Mouse (Mus musculus): ENCODE data around the gene A930004D18Rik.

DNA sequence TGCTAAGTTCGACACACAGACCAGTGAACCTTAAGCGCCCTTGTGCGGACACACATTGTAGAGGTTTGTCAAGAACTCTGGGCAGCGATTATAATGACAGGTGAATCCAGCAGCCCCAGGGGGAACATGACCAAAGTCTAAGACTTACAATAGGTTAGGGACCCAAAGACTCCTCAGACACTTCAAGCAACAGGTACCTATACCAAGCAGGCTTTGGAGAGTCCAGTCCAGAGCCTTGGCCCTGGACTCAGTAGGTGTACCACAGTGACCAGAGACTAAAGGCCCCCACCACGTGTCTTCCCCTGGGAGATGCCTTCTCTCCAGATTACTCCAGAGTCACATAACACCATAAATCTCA lies 5.0 kb downstream of the A930004D18Rik start:
- no peak for TF ChIP-seq TAL1 (IDR thresholded peaks at IDR 0.05; ENCODE audit: low read length)
- TF ChIP-seq GATA1 (IDR thresholded peaks at IDR 0.05; ENCODE audit: low read length), result no peak

All from erythroblast, embryonic 14.5 days (primary cell).